Mouse (Mus musculus) forebrain, embryonic 15.5 days (tissue): ENCODE measurements at regions not wholly inside any gene's neighbourhood (a gene's known extent, or its start where the extent isn't known, plus 50 kb on each side); places are given as distances from the start of the nearest gene placed in this dataset.

Experiments
- ATAC-seq: fragments of 200-750 bp; cut with Nextera tagmentation; replicated peaks from 2 replicates; pipeline ENCODE4 v1.8.0; 2017; ENCODE audit warnings: mild to moderate bottlenecking, moderate TSS enrichment, moderate library complexity
- H3K27ac ChIP-seq: fragments of 300-500 bp; sonication (generic); replicated peaks from 2 replicates; pipeline ENCODE4 v1.5.1; 2015; ENCODE audit warnings: mild to moderate bottlenecking, inconsistent platforms
- H3K27me3 ChIP-seq: fragments of 300-500 bp; sonication (generic); 2 replicates; pipeline ENCODE4 v1.6.1; 2015; ENCODE audit warnings: inconsistent platforms
- H3K36me3 ChIP-seq: fragments of 300-500 bp; sonication (generic); 2 replicates; pipeline ENCODE4 v1.6.1; 2015; ENCODE audit warnings: mild to moderate bottlenecking, inconsistent platforms
- H3K4me1 ChIP-seq: fragments of 300-500 bp; sonication (generic); 2 replicates; pipeline ENCODE4 v1.6.1; 2015; ENCODE audit warnings: inconsistent platforms
- H3K4me2 ChIP-seq: fragments of 300-500 bp; sonication (generic); replicated peaks from 2 replicates; pipeline ENCODE4 v1.6.1; 2015; ENCODE audit warnings: mild to moderate bottlenecking, inconsistent platforms
- H3K4me3 ChIP-seq: fragments of 300-500 bp; sonication (generic); 2 replicates; pipeline ENCODE4 v1.5.1; 2015; ENCODE audit warnings: mild to moderate bottlenecking, inconsistent platforms
- H3K9ac ChIP-seq: fragments of 300-500 bp; sonication (generic); replicated peaks from 2 replicates; pipeline ENCODE4 v1.6.1; 2015; ENCODE audit warnings: mild to moderate bottlenecking, inconsistent platforms
- H3K9me3 ChIP-seq: fragments of 300-500 bp; sonication (generic); 2 replicates; pipeline ENCODE4 v1.6.1; 2016; ENCODE audit warnings: inconsistent platforms
- WGBS: fragments of 180-500 bp; shearing (Covaris S2); methylation state at CpG from one replicate; pipeline ENCODE4 v1.1.7; 2015; ENCODE audit warnings: mixed read lengths; 5-methylcytosine and 5-hydroxymethylcytosine counted together

GRCm38 (mm10) chr14:15061966-15062860 lies 259.0 kb downstream of the Nek10 start:
- ATAC-seq, result no peak
- Histone ChIP-seq H3K27ac (no peak overlapping the region), H3K4me2 (no peak overlapping the region), H3K27me3 (no peaks in the 10 kb centered on the region), H3K4me3 (no peak overlapping the region), H3K9ac (no peak overlapping the region), H3K36me3 (no peaks in the 10 kb centered on the region), H3K9me3 (no peaks in the 10 kb centered on the region), H3K4me1 (no peaks in the 10 kb centered on the region)
- 76% methylated on average over 5 of the region's 5 CpGs for WGBS

- 64% methylated on average over 4 of the region's 4 CpGs for WGBS
Observed at GRCm38 (mm10) chr14:15062861-15063418, 259.7 kb downstream of the Nek10 start.

DNA sequence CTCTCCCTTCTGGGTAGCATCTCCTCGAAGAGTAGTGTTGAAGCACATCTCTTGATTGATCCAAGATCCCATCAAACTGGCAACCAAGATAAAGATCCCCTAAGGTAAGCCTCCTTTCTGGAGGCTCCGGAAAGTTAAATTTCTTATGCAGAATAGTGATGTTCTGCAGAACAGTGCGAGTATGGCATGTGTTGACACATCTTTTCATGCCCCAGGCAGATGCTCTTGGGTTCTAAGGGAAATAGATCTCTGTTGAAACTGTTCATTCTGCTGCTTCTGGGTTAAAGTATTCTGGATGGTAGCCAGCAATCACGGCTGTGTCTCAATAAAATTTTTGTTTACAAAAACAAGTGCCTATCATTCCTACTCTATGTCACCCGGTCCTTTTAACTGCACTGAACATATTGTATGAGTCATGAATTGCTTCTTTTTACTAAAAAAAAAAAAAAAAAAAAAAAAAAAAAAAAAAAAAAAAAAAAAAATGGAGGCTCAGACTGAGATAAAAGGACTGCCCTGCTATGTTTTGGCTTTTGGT lies 261.8 kb downstream of the Nek10 start:
- no peak overlapping the region for H3K9ac ChIP-seq
- no peaks in the 10 kb centered on the region for H3K4me1 ChIP-seq
- no peak overlapping the region for H3K27ac ChIP-seq
- H3K27me3 ChIP-seq, result no peaks in the 10 kb centered on the region
- no peak overlapping the region for H3K4me3 ChIP-seq
- no peak overlapping the region for H3K4me2 ChIP-seq
- 61% methylated on average over 5 of the region's 5 CpGs for WGBS
- H3K36me3 ChIP-seq, result no peaks in the 10 kb centered on the region
- H3K9me3 ChIP-seq, result no peaks in the 10 kb centered on the region
- peak; percentile 45; the same call in 1 of the 2 replicates for ATAC-seq

More at GRCm38 (mm10) chr14:15062861-15063418, 259.7 kb downstream of the Nek10 start:
- no peak overlapping the region for H3K27ac ChIP-seq
- H3K4me2 ChIP-seq, result no peak overlapping the region
- no peaks in the 10 kb centered on the region for H3K36me3 ChIP-seq
- H3K4me3 ChIP-seq, result no peak overlapping the region
- no peaks in the 10 kb centered on the region for H3K4me1 ChIP-seq
- H3K9me3 ChIP-seq, result no peaks in the 10 kb centered on the region
- ATAC-seq, result no peak
- H3K9ac ChIP-seq, result no peak overlapping the region
- H3K27me3 ChIP-seq, result no peaks in the 10 kb centered on the region

DNA sequence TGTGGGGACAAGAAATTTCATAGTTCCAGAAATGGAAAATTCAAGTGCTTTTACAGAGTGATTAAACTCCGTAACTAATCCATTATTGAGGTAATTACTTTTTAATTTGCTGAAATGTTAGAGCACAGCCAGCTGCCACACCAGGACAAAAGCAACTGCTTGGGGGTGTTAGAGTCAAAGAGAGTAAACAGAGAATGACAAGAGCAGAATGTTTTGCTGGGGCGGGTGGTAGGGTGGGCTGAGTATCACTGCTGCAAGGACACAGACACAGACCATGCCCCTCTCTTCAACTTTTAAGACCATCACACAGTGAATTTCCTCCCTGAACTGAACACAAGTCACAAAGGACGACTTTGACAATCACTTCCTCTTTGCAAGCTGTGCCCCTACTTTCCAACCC lies 272.7 kb downstream of the Nek10 start:
- Histone ChIP-seq H3K27ac (no peak overlapping the region), H3K27me3 (no peaks in the 10 kb centered on the region), H3K9me3 (no peaks in the 10 kb centered on the region), H3K4me3 (no peak overlapping the region), H3K36me3 (no peaks in the 10 kb centered on the region), H3K4me2 (no peak overlapping the region), H3K4me1 (no peaks in the 10 kb centered on the region), H3K9ac (no peak overlapping the region)
- WGBS, result 33% methylated on average over 3 of the region's 3 CpGs
- no peak for ATAC-seq

DNA sequence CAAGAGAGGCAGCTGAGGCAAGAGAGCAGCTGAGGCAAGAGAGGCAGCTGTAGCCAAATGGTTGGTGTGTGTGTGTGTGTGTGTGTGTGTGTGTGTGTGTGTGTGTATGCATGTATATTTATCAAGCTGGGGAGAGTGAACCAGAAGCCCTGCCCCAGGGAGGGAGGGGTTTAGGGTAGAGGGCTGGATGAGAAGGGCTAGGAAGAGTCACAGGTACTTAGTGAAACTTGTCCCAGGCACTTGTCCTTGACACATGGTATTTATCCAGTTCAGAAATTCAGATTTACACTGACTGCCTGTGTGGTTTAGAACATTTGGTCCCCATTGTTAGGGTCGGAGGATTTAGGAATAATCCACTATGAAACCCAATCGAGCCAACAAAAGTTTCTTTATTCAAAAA lies 279.7 kb downstream of the Nek10 start:
- H3K27me3 ChIP-seq, result no peaks in the 10 kb centered on the region
- H3K9ac ChIP-seq, result no peak overlapping the region
- 60% methylated on average over 2 of the region's 2 CpGs for WGBS
- ATAC-seq, result no peak
- H3K36me3 ChIP-seq, result no peaks in the 10 kb centered on the region
- H3K9me3 ChIP-seq, result no peaks in the 10 kb centered on the region
- H3K4me1 ChIP-seq, result no peaks in the 10 kb centered on the region
- no peak overlapping the region for H3K4me2 ChIP-seq
- H3K27ac ChIP-seq, result no peak overlapping the region
- no peak overlapping the region for H3K4me3 ChIP-seq

GRCm38 (mm10) chr14:15083812-15084211 lies 280.6 kb downstream of the Nek10 start:
- Histone ChIP-seq H3K36me3 (no peaks in the 10 kb centered on the region), H3K9me3 (no peaks in the 10 kb centered on the region), H3K4me3 (no peak overlapping the region), H3K4me2 (no peak overlapping the region), H3K4me1 (no peaks in the 10 kb centered on the region), H3K9ac (no peak overlapping the region), H3K27me3 (no peaks in the 10 kb centered on the region), H3K27ac (no peak overlapping the region)
- WGBS, result 62% methylated on average over 1 of the region's 1 CpGs
- ATAC-seq, result no peak

GRCm38 (mm10) chr14:15087061-15087460 lies 283.8 kb downstream of the Nek10 start:
- no peak overlapping the region for H3K9ac ChIP-seq
- H3K36me3 ChIP-seq, result no peaks in the 10 kb centered on the region
- H3K4me3 ChIP-seq, result no peak overlapping the region
- no peaks in the 10 kb centered on the region for H3K4me1 ChIP-seq
- H3K27ac ChIP-seq, result no peak overlapping the region
- no peak overlapping the region for H3K4me2 ChIP-seq
- H3K27me3 ChIP-seq, result no peaks in the 10 kb centered on the region
- H3K9me3 ChIP-seq, result no peaks in the 10 kb centered on the region
- WGBS, result 80% methylated on average over 5 of the region's 5 CpGs
- ATAC-seq, result no peak

DNA sequence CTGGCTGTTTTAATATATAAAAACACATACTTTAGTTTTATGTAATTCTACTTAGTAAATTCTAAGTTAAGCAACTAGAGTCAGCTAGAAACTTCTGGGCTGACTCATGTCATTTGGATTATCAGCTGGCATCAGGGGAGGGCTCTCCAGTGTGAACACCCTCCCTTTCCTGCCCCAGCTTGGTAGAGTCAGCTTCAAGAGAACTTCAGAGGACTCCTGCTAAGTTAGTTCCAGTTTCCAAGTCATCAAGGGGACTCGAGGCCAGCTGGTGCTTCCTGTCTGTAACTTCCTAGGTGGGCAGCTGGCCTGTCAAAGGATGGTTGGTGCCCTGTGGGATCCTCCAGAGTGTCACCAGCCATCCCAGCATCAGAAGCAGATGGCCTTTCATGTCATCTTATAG lies 293.6 kb downstream of the Nek10 start:
- H3K27ac ChIP-seq, result no peak overlapping the region
- ATAC-seq, result no peak
- no peak overlapping the region for H3K4me2 ChIP-seq
- 74% methylated on average over 1 of the region's 1 CpGs for WGBS
- no peak overlapping the region for H3K4me3 ChIP-seq
- H3K4me1 ChIP-seq, result no peaks in the 10 kb centered on the region
- no peaks in the 10 kb centered on the region for H3K9me3 ChIP-seq
- no peaks in the 10 kb centered on the region for H3K27me3 ChIP-seq
- H3K9ac ChIP-seq, result no peak overlapping the region
- no peaks in the 10 kb centered on the region for H3K36me3 ChIP-seq

DNA sequence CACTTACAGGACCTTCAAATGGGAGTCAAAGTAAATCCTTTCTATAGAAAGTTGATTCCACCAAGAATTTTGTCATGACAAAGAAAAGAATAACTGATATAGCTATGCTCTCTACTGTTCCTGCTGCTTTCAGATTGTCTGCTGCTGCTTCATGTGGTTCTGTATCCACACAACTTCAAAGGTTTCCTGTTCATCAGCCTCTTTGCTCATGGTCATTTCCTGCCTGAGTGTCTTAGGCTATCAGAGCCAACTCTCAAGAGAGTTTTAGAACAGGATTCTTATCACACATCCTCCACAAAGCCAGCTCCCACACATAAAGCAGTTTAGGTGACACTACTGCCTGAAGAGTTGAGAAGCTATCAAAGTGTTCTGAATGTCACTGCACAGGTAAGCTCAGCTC lies 296.7 kb downstream of the Nek10 start:
- Histone ChIP-seq H3K4me1 (no peaks in the 10 kb centered on the region), H3K27ac (no peak overlapping the region), H3K9ac (no peak overlapping the region), H3K4me2 (no peak overlapping the region), H3K36me3 (no peaks in the 10 kb centered on the region), H3K9me3 (no peaks in the 10 kb centered on the region), H3K27me3 (no peaks in the 10 kb centered on the region), H3K4me3 (no peak overlapping the region)
- ATAC-seq, result no peak

GRCm38 (mm10) chr14:15107795-15108321 lies 304.6 kb downstream of the Nek10 start:
- Histone ChIP-seq H3K4me3 (no peak overlapping the region), H3K4me1 (no peaks in the 10 kb centered on the region), H3K27ac (no peak overlapping the region), H3K27me3 (no peaks in the 10 kb centered on the region), H3K4me2 (no peak overlapping the region), H3K9me3 (no peaks in the 10 kb centered on the region), H3K9ac (no peak overlapping the region), H3K36me3 (no peaks in the 10 kb centered on the region)
- ATAC-seq, result no peak
- 56% methylated on average over 2 of the region's 2 CpGs for WGBS

DNA sequence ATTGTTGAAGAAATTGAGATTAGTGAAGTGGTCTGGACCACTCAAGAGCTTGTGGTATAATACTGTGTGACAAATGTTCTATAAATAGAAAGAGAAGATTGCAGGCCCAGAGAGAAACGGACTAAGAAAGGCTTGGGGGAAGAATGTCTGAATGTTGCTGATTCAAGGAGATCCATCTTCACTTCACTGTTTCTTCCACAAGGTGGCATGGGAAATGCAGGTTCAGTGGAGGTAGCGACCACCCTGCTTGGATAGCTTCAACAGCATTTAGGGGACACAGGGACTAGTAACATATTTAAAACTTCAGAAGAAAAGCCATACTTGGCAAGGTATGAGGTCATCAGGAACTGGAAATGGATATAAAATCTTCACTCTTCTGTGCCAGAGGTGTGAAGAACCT lies 316.5 kb downstream of the Nek10 start:
- Histone ChIP-seq H3K4me1 (no peaks in the 10 kb centered on the region), H3K4me2 (no peak overlapping the region), H3K36me3 (no peaks in the 10 kb centered on the region), H3K27ac (no peak overlapping the region), H3K27me3 (no peaks in the 10 kb centered on the region), H3K4me3 (no peak overlapping the region), H3K9ac (no peak overlapping the region), H3K9me3 (no peaks in the 10 kb centered on the region)
- no peak for ATAC-seq
- WGBS, result 66% methylated on average over 2 of the region's 2 CpGs

DNA sequence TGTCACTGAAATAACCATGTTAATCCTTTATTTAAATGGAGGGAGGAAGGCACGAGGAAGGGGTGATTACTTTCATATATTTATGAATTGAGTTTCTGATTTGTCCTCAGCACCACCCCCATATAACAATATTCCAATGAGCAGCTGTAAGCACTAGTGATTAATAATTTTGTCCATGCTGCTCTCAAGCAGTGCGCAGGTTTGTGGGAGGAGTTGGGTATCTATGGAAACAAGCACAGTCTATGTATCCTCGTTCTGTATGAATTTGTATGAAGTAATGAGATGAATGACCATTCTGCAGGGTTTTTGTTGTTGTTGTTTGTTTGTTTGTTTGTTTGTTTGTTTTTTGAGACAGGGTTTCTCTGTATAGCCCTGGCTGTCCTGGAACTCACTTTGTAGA lies 310.6 kb downstream of the Lrrc3b start:
- H3K36me3 ChIP-seq, result no peaks in the 10 kb centered on the region
- H3K27ac ChIP-seq, result no peak overlapping the region
- H3K4me1 ChIP-seq, result no peaks in the 10 kb centered on the region
- H3K4me2 ChIP-seq, result no peak overlapping the region
- H3K27me3 ChIP-seq, result no peaks in the 10 kb centered on the region
- H3K9ac ChIP-seq, result no peak overlapping the region
- ATAC-seq, result no peak
- WGBS, result 74% methylated on average over 3 of the region's 3 CpGs
- no peaks in the 10 kb centered on the region for H3K9me3 ChIP-seq
- no peak overlapping the region for H3K4me3 ChIP-seq
